Comparison of ENCODE assay signal across 8 mouse cellular contexts in the genomic region with DNA sequence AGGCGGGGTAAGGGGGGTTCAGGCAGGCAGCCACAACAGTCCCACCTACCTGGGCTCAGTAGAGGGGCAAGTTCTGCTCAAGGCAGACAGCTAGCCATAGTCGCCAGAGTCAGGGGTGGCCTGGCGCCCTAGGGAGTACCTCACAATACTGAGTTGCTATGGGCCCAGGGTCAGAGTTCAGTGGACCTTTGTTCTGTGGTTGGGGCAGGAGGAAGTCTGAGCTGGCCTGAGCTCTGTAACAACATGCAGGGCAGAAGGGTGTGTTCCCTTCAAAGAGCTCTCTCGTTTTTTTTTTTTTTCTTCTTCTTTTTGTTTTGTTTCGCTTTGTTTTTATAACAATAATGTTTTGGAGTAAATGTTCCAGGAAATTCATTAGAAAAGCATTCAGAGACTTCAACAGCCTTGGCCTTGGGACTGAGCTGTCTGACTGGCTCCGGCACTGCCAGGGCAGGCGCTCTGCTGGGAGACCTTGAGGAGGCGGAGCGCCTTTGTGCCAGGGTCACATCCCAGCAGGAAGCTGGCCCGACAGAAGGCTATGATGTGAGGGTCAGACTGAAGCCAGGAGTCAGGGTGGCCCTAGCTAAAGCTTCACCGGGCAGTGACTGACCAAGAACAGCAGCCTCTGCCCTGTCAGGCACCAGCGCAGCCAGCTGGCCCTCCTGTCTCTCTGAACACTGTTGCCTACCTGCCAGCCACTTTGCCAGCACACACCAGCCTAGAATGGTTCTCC. TPM values are rescaled to one million over a fixed set of nuclear protein-coding genes. Genes with fewer than 3 reads are reported as not detected.
DNase-seq lines count a peak whose midpoint lies in the region; ATAC-seq lines count a peak whose summit lies in the region.

No protein-coding gene starts in this region.

- peaks cover 55% of the 10 kb centered on the region for H3K36me3 ChIP-seq in embryonic facial prominence, embryonic 10.5 days (replicated peaks)
- H3K36me3 ChIP-seq in intestine, embryonic 15.5 days, result peaks cover 34% of the 10 kb centered on the region
- H3K36me3 ChIP-seq in lung, embryonic 15.5 days, result peaks cover 34% of the 10 kb centered on the region; the same call in 1 of the 2 replicates

- no peaks in the 10 kb centered on the region for H3K27me3 ChIP-seq in embryonic facial prominence, embryonic 10.5 days (replicated peaks; ENCODE audit: low read depth, poor library complexity, severe bottlenecking)
- H3K27me3 ChIP-seq in intestine, embryonic 15.5 days (replicated peaks), result no peaks in the 10 kb centered on the region
- H3K27me3 ChIP-seq in lung, embryonic 15.5 days, result no peaks in the 10 kb centered on the region

- 64% methylated on average over 12 of the region's 12 CpGs for WGBS in embryonic facial prominence, embryonic 10.5 days
- WGBS in intestine, embryonic 15.5 days, result 69% methylated on average over 12 of the region's 12 CpGs
- WGBS in lung, embryonic 15.5 days, result 64% methylated on average over 12 of the region's 12 CpGs

- no peak overlapping the region for H3K9ac ChIP-seq in intestine, embryonic 15.5 days
- H3K9ac ChIP-seq in lung, embryonic 15.5 days, result no peak overlapping the region

- peaks cover 15% of the 10 kb centered on the region for H3K4me1 ChIP-seq in embryonic facial prominence, embryonic 10.5 days
- peaks cover 26% of the 10 kb centered on the region for H3K4me1 ChIP-seq in intestine, embryonic 15.5 days (replicated peaks)
- peaks cover 21% of the 10 kb centered on the region for H3K4me1 ChIP-seq in lung, embryonic 15.5 days

- H3K27ac ChIP-seq in embryonic facial prominence, embryonic 10.5 days (replicated peaks), result peak overlapping the region; percentile 44; the same call in 1 of the 2 replicates
- H3K27ac ChIP-seq in intestine, embryonic 15.5 days, result peak overlapping the region; percentile 62
- peak overlapping the region; percentile 71 for H3K27ac ChIP-seq in lung, embryonic 15.5 days

- peak; percentile 45; the same call in 1 of the 2 replicates for ATAC-seq in cerebellum, adult (ENCODE audit: insufficient number of reproducible peaks, low FRiP score, low TSS enrichment)
- ATAC-seq in intestine, embryonic 15.5 days, result peak; percentile 77
- ATAC-seq in lung, embryonic 15.5 days (ENCODE audit: borderline replicate concordance, extremely low read depth, low FRiP score, low TSS enrichment), result peak; percentile 47
- no peak for ATAC-seq in activated CD4-positive, CD25-positive, alpha-beta regulatory T cell, adult 4 months

- no peak overlapping the region for H3K4me3 ChIP-seq in embryonic facial prominence, embryonic 10.5 days
- H3K4me3 ChIP-seq in intestine, embryonic 15.5 days (replicated peaks), result no peak overlapping the region
- H3K4me3 ChIP-seq in lung, embryonic 15.5 days, result no peak overlapping the region

- H3K9me3 ChIP-seq in embryonic facial prominence, embryonic 10.5 days, result no peaks in the 10 kb centered on the region
- no peaks in the 10 kb centered on the region for H3K9me3 ChIP-seq in intestine, embryonic 15.5 days
- H3K9me3 ChIP-seq in lung, embryonic 15.5 days, result no peaks in the 10 kb centered on the region

- no peak overlapping the region for H3K4me2 ChIP-seq in intestine, embryonic 15.5 days (replicated peaks)
- H3K4me2 ChIP-seq in lung, embryonic 15.5 days, result no peak overlapping the region

- DNase-seq in cerebellum, postnatal 4 days (ENCODE audit: low spot score in 2 of 2), result no peak
- peak; percentile 44 for DNase-seq in R1 (ENCODE audit: low read depth, low spot score)
- DNase-seq in embryonic facial prominence, embryonic 10.5 days (ENCODE audit: low spot score), result no peak
- DNase-seq in frontal cortex, postnatal 36 days (ENCODE audit: low spot score in 2 of 2), result no peak

RNA-seq across cellular contexts. Expression of a gene that starts 44.7 kb away (rescaled TPM):
- 27.2 and 29.1 TPM in 2 replicates for polyA plus RNA-seq in embryonic facial prominence, embryonic 10.5 days (2016; fragmentation: Nextera tagmentation; extraction: Ambion mirVana)
- polyA plus RNA-seq in intestine, embryonic 15.5 days (2015; fragmentation: Nextera tagmentation; extraction: Ambion mirVana), result 60.5 and 62.9 TPM in 2 replicates
- polyA plus RNA-seq in lung, embryonic 15.5 days (2015; fragmentation: Nextera tagmentation; extraction: Ambion mirVana), result 38.3 and 43.9 TPM in 2 replicates
- polyA plus RNA-seq in activated CD4-positive, CD25-positive, alpha-beta regulatory T cell, adult 4 months (2017; shearing (Covaris generic)), result 10 to 100 TPM; 11.3 to 13.7 TPM

RNA-seq across cellular contexts. Expression of a gene that starts 53.8 kb away (rescaled TPM):
- 0.34 and 0.77 TPM in 2 replicates for polyA plus RNA-seq in embryonic facial prominence, embryonic 10.5 days (2016; fragmentation: Nextera tagmentation; extraction: Ambion mirVana)
- polyA plus RNA-seq in intestine, embryonic 15.5 days (2015; fragmentation: Nextera tagmentation; extraction: Ambion mirVana), result 3.3 and 4.2 TPM in 2 replicates
- polyA plus RNA-seq in lung, embryonic 15.5 days (2015; fragmentation: Nextera tagmentation; extraction: Ambion mirVana), result 3.5 and 3.6 TPM in 2 replicates
- polyA plus RNA-seq in activated CD4-positive, CD25-positive, alpha-beta regulatory T cell, adult 4 months (2017; shearing (Covaris generic)), result not detected
